In genomic region chr5:86511538-86511937, GRCm38 (mm10) we compare ENCODE assay signal across 28 mouse cellular contexts. TPM values are rescaled to one million over a fixed set of nuclear protein-coding genes. Genes with fewer than 3 reads are reported as not detected.
DNase-seq lines count a peak whose midpoint lies in the region; ATAC-seq and TF ChIP-seq lines count a peak whose summit lies in the region.
"Had no signal": no experiment of that assay in that cellular context is flagged by ENCODE, and none has a peak within 500 bp of the region (broad histone marks: within the 10 kb centered on the region; RNA-seq: fewer than 3 reads in every experiment).

No protein-coding gene starts in this region.

- no peak overlapping the region for H3K4me2 ChIP-seq in forebrain, embryonic 11.5 days (ENCODE audit: low read depth, low read length, severe bottlenecking)
- H3K4me2 ChIP-seq: embryonic facial prominence, embryonic 12.5 days; forebrain, embryonic 15.5 days; heart, embryonic 12.5 days; heart, embryonic 15.5 days; hindbrain, embryonic 13.5 days; intestine, embryonic 15.5 days had no signal

- no peak for TF ChIP-seq CTCF in thymus, adult 2 months (IDR thresholded peaks at IDR 0.05; ENCODE audit: borderline replicate concordance, control insufficient read depth, extremely low read depth, insufficient read depth, low read length, poor library complexity)

- no peak overlapping the region for H3K9ac ChIP-seq in forebrain, embryonic 11.5 days (ENCODE audit: low read length)
- H3K9ac ChIP-seq: embryonic facial prominence, embryonic 12.5 days; forebrain, embryonic 15.5 days; heart, embryonic 12.5 days; heart, embryonic 15.5 days; hindbrain, embryonic 13.5 days; intestine, embryonic 15.5 days had no signal

- no peaks in the 10 kb centered on the region for H3K27me3 ChIP-seq in forebrain, embryonic 11.5 days (ENCODE audit: control insufficient read depth, insufficient read depth, low read length)
- H3K27me3 ChIP-seq in thymus, adult 2 months (ENCODE audit: control insufficient read depth, insufficient read depth, low read length) = no peaks in the 10 kb centered on the region
- H3K27me3 ChIP-seq: embryonic facial prominence, embryonic 12.5 days; forebrain, embryonic 15.5 days; heart, embryonic 12.5 days; heart, embryonic 15.5 days; hindbrain, embryonic 13.5 days; intestine, embryonic 15.5 days had no signal

- H3K9me3 ChIP-seq in forebrain, embryonic 11.5 days (ENCODE audit: control insufficient read depth, low read length) = no peaks in the 10 kb centered on the region
- H3K9me3 ChIP-seq: embryonic facial prominence, embryonic 12.5 days; forebrain, embryonic 15.5 days; heart, embryonic 12.5 days; heart, embryonic 15.5 days; hindbrain, embryonic 10.5 days; hindbrain, embryonic 13.5 days; intestine, embryonic 15.5 days had no signal

- peak; percentile 66 for DNase-seq in 3T3-L1 (ENCODE audit: low read depth, low spot score)
- peak; percentile 88 for DNase-seq in Muller cell, postnatal 12 days (ENCODE audit: inconsistent ontology term)
- DNase-seq in brain, adult 2 months (ENCODE audit: low read depth, low spot score) = peak; percentile 6
- no peak for DNase-seq in forebrain, embryonic 11.5 days (ENCODE audit: low spot score)
- DNase-seq in thymus, adult 2 months = no peak
- DNase-seq in layer of hippocampus, adult 9-11 months = no peak
- DNase-seq: adrenal gland, postnatal 10 days; adrenal gland, postnatal 36 days; cerebellum, adult 11 months; cerebellum, adult 2 months; cerebellum, adult 9-11 months; cerebellum, postnatal 25 days; gastrocnemius, postnatal 25 days; heart, adult 18-20 months; heart, postnatal 10 days; heart, postnatal 36 days; kidney, adult 11 months had no signal

- no peaks in the 10 kb centered on the region for H3K36me3 ChIP-seq in forebrain, embryonic 11.5 days (ENCODE audit: control insufficient read depth, insufficient read depth, low read length)
- H3K36me3 ChIP-seq in thymus, adult 2 months (ENCODE audit: control insufficient read depth, insufficient read depth, low read length) = no peaks in the 10 kb centered on the region
- H3K36me3 ChIP-seq: embryonic facial prominence, embryonic 12.5 days; forebrain, embryonic 15.5 days; heart, embryonic 12.5 days; heart, embryonic 15.5 days; hindbrain, embryonic 10.5 days; hindbrain, embryonic 13.5 days; intestine, embryonic 15.5 days had no signal

- no peak for TF ChIP-seq POLR2A in thymus, adult 2 months (IDR thresholded peaks at IDR 0.05; ENCODE audit: control insufficient read depth, extremely low read depth, insufficient read depth, low read length, poor library complexity)

- no peak for ATAC-seq in forebrain, embryonic 11.5 days (replicated peaks; ENCODE audit: low FRiP score)
- ATAC-seq: activated CD4-positive, CD25-positive, alpha-beta regulatory T cell, adult 4 months; forebrain, embryonic 15.5 days; hindbrain, embryonic 16.5 days; intestine, embryonic 15.5 days had no signal

- H3K4me1 ChIP-seq in forebrain, embryonic 11.5 days (replicated peaks; ENCODE audit: control insufficient read depth, insufficient read depth, low read length) = no peaks in the 10 kb centered on the region
- no peaks in the 10 kb centered on the region for H3K4me1 ChIP-seq in thymus, adult 2 months (replicated peaks; ENCODE audit: control insufficient read depth, insufficient read depth, low read length)
- H3K4me1 ChIP-seq: embryonic facial prominence, embryonic 12.5 days; forebrain, embryonic 15.5 days; heart, embryonic 12.5 days; heart, embryonic 15.5 days; hindbrain, embryonic 10.5 days; hindbrain, embryonic 13.5 days; intestine, embryonic 15.5 days had no signal

- no peak overlapping the region for H3K27ac ChIP-seq in forebrain, embryonic 11.5 days (ENCODE audit: low read depth, low read length)
- H3K27ac ChIP-seq in thymus, adult 2 months (ENCODE audit: control insufficient read depth, insufficient read depth, low read length) = no peak overlapping the region
- H3K27ac ChIP-seq: embryonic facial prominence, embryonic 12.5 days; forebrain, embryonic 15.5 days; heart, embryonic 15.5 days; hindbrain, embryonic 10.5 days; hindbrain, embryonic 13.5 days; intestine, embryonic 15.5 days had no signal

- no peak overlapping the region for H3K4me3 ChIP-seq in forebrain, embryonic 11.5 days (ENCODE audit: low read depth, low read length)
- H3K4me3 ChIP-seq in thymus, adult 2 months (ENCODE audit: control insufficient read depth, insufficient read depth, low read length) = no peak overlapping the region
- H3K4me3 ChIP-seq: embryonic facial prominence, embryonic 12.5 days; erythroblast, embryonic 14.5 days; forebrain, embryonic 15.5 days; heart, embryonic 12.5 days; heart, embryonic 15.5 days; hindbrain, embryonic 10.5 days; hindbrain, embryonic 13.5 days; intestine, embryonic 15.5 days had no signal

- WGBS in forebrain, embryonic 11.5 days = 39% methylated on average over 5 of the region's 5 CpGs
- 87% methylated on average over 5 of the region's 5 CpGs for WGBS in thymus, adult 2 months

RNA-seq across cellular contexts. Expression of gene Tmprss11g, which starts 6.9 kb away (rescaled TPM):
- polyA plus RNA-seq in forebrain, embryonic 11.5 days (2014; fragmentation: Nextera tagmentation; extraction: Ambion mirVana) = not detected in 2 replicates
- not detected in 2 replicates for polyA plus RNA-seq in thymus, adult 2 months (2012; rRNA removed)
- polyA plus RNA-seq: activated CD4-positive, CD25-positive, alpha-beta regulatory T cell, adult 4 months; cerebellum, adult 2 months; erythroblast, embryonic 14.5 days; forebrain, embryonic 15.5 days; gonadal fat pad, adult 2 months; heart, embryonic 12.5 days; heart, embryonic 15.5 days; hindbrain, embryonic 10.5 days; hindbrain, embryonic 13.5 days; hindbrain, embryonic 16.5 days; intestine, embryonic 15.5 days had no signal

RNA-seq across cellular contexts. Expression of gene Tmprss11a, which starts 42.7 kb away (rescaled TPM):
- not detected in 2 replicates for polyA plus RNA-seq in forebrain, embryonic 11.5 days (2014; fragmentation: Nextera tagmentation; extraction: Ambion mirVana)
- not detected in 2 replicates for polyA plus RNA-seq in thymus, adult 2 months (2012; rRNA removed)
- polyA plus RNA-seq: erythroblast, embryonic 14.5 days; forebrain, embryonic 15.5 days; gonadal fat pad, adult 2 months; heart, embryonic 12.5 days; heart, embryonic 15.5 days; hindbrain, embryonic 10.5 days; hindbrain, embryonic 13.5 days; hindbrain, embryonic 16.5 days; intestine, embryonic 15.5 days had no signal

Comparison
In these comparisons a context has a peak if more than half of its experiments do, and no peak if none do; other contexts are left out.
1. DNase-seq: peak in 3T3-L1 (single experiment), Muller cell, postnatal 12 days (single experiment) and brain, adult 2 months (single experiment); none in forebrain, embryonic 11.5 days (single experiment), thymus, adult 2 months (single experiment) and layer of hippocampus, adult 9-11 months (single experiment).